Mouse (Mus musculus) Patski (cell line): ENCODE measurements around the gene Pde8a. TPM values are rescaled to one million over a fixed set of nuclear protein-coding genes. Genes with fewer than 3 reads are reported as not detected.

Experiments
- ATAC-seq: fragments of 100-300 bp; one replicate; pipeline ENCODE4 v1.8.0; 2021
- CTCF ChIA-PET: fragments of 350-600 bp; sonication (Branson Sonifier 250); formaldehyde crosslinking; loops from one replicate; lab custom pipeline; 2022; ENCODE audit warnings: inconsistent platforms; lab: Charles Lee
- POLR2A ChIA-PET: fragments of 350-600 bp; sonication (Branson Sonifier 250); formaldehyde crosslinking; loops from one replicate; lab custom pipeline; 2022; ENCODE audit warnings: antibody characterized with exemption, inconsistent platforms; lab: Charles Lee
- DNase-seq: peaks from one replicate; pipeline ENCODE4 v3.0.0-alpha.2; 2011; ENCODE audit warnings: low read depth, low spot score
- H3K27me3 ChIP-seq: fragments of 371-371 bp; one replicate; pipeline ENCODE4 v1.5.1; 2021
- CTCF ChIP-seq: fragments of 100-300 bp; IDR thresholded peaks from one replicate; pipeline ENCODE4 v1.5.1; 2021
- in situ Hi-C: fragments of 300-500 bp; cut with MboI; formaldehyde crosslinking; loops from 3 replicates; pipeline ENCODE4 v1.11.1; 2018; ENCODE audit warnings: low pct_unique_long_range_greater_than_20kb, mixed read lengths
- polyA plus RNA-seq: library from polyadenylated mRNA; unstranded; gene quantifications from one replicate; pipeline ENCODE4 v1.2.3, GENCODE M21; 2021

Gene Pde8a
- polyA plus RNA-seq, 1 experiment from 2014 or later: 6.8 TPM

GRCm38 (mm10) chr7:81255456-81255855 lies 42.1 kb downstream of the Pde8a start:
- ChIA-PET CTCF (interaction anchor here (1.0 kb wide), 1 partner anchor 14 kb away, joined by 3 read pairs; no protein-coding TSS in a partner anchor), POLR2A (no interaction called here)
- no peaks in the 10 kb centered on the region for H3K27me3 ChIP-seq
- no peak for TF ChIP-seq CTCF
- in situ Hi-C loops: no loop called here
- no peak for ATAC-seq
- DNase-seq: no peak

GRCm38 (mm10) chr7:81256773-81257172 lies 43.4 kb downstream of the Pde8a start:
- TF ChIP-seq CTCF: no peak
- no peak for DNase-seq
- POLR2A ChIA-PET: no interaction called here
- in situ Hi-C loops: no loop called here
- CTCF ChIA-PET: no interaction called here
- H3K27me3 ChIP-seq: no peaks in the 10 kb centered on the region
- ATAC-seq: no peak

- no peak for TF ChIP-seq CTCF
- H3K27me3 ChIP-seq: no peaks in the 10 kb centered on the region
- DNase-seq: no peak
- ChIA-PET POLR2A (no interaction called here), CTCF (no interaction called here)
- in situ Hi-C loops: no loop called here
- no peak for ATAC-seq
Observed at GRCm38 (mm10) chr7:81261548-81261947, 48.2 kb downstream of the Pde8a start.

- no peak for DNase-seq
- no peak for ATAC-seq
- H3K27me3 ChIP-seq: no peaks in the 10 kb centered on the region
- TF ChIP-seq CTCF: no peak
- in situ Hi-C loops: no loop called here
- POLR2A ChIA-PET: no interaction called here
- CTCF ChIA-PET: interaction anchor here (1.2 kb wide), 1 partner anchor 12 kb away, joined by 3 read pairs; no protein-coding TSS in a partner anchor
Observed at GRCm38 (mm10) chr7:81272908-81273307, 59.5 kb downstream of the Pde8a start.

GRCm38 (mm10) chr7:81278966-81279365 lies 65.6 kb downstream of the Pde8a start:
- ChIA-PET CTCF (no interaction called here), POLR2A (no interaction called here)
- no peak for TF ChIP-seq CTCF
- no peaks in the 10 kb centered on the region for H3K27me3 ChIP-seq
- in situ Hi-C loops: no loop called here
- DNase-seq (no peak), ATAC-seq (no peak)

- in situ Hi-C loops: no loop called here
- ChIA-PET CTCF (no interaction called here), POLR2A (no interaction called here)
- ATAC-seq: no peak
- no peak for TF ChIP-seq CTCF
- no peaks in the 10 kb centered on the region for H3K27me3 ChIP-seq
- DNase-seq: no peak
Observed at GRCm38 (mm10) chr7:81281240-81281639, 67.8 kb downstream of the Pde8a start.

GRCm38 (mm10) chr7:81286456-81286855 lies 73.1 kb downstream of the Pde8a start:
- ATAC-seq (no peak), DNase-seq (no peak)
- H3K27me3 ChIP-seq: no peaks in the 10 kb centered on the region
- CTCF ChIA-PET: interaction anchor here (1.2 kb wide), 1 partner anchor 17 kb away, joined by 4 read pairs; no protein-coding TSS in a partner anchor
- no peak for TF ChIP-seq CTCF
- POLR2A ChIA-PET: no interaction called here
- in situ Hi-C loops: no loop called here

- ChIA-PET POLR2A (no interaction called here), CTCF (interaction anchor here (1.2 to 1.4 kb wide), 2 partner anchors 17 to 120 kb away, joined by 4 read pairs; no protein-coding TSS in a partner anchor)
- in situ Hi-C loops: no loop called here
- ATAC-seq: no peak
- no peaks in the 10 kb centered on the region for H3K27me3 ChIP-seq
- no peak for DNase-seq
- TF ChIP-seq CTCF: no peak
Observed at GRCm38 (mm10) chr7:81286946-81287345, 73.5 kb downstream of the Pde8a start.

GRCm38 (mm10) chr7:81295169-81295568 lies 81.8 kb downstream of the Pde8a start:
- ATAC-seq: no peak
- CTCF ChIA-PET: interaction anchor here (2.2 kb wide), 1 partner anchor 9 kb away, joined by 7 read pairs; no protein-coding TSS in a partner anchor

GRCm38 (mm10) chr7:81298206-81298605 lies 84.8 kb downstream of the Pde8a start:
- in situ Hi-C loops: no loop called here
- ChIA-PET CTCF (interaction anchor here (1.3 kb wide), 1 partner anchor 11 kb away, joined by 3 read pairs; no protein-coding TSS in a partner anchor), POLR2A (no interaction called here)
- no peaks in the 10 kb centered on the region for H3K27me3 ChIP-seq
- DNase-seq: no peak
- ATAC-seq: no peak
- TF ChIP-seq CTCF: no peak

More at GRCm38 (mm10) chr7:81295169-81295568, 81.8 kb downstream of the Pde8a start:
- in situ Hi-C loops: no loop called here
- no peaks in the 10 kb centered on the region for H3K27me3 ChIP-seq
- POLR2A ChIA-PET: no interaction called here
- no peak for DNase-seq
- no peak for TF ChIP-seq CTCF

GRCm38 (mm10) chr7:81301323-81301722 lies 87.9 kb downstream of the Pde8a start:
- in situ Hi-C loops: no loop called here
- CTCF ChIA-PET: interaction anchor here (1.7 kb wide), 1 partner anchor 10 kb away, joined by 5 read pairs; no protein-coding TSS in a partner anchor
- no peak for TF ChIP-seq CTCF
- POLR2A ChIA-PET: no interaction called here
- ATAC-seq (no peak), DNase-seq (no peak)
- H3K27me3 ChIP-seq: no peaks in the 10 kb centered on the region

GRCm38 (mm10) chr7:81303682-81304081 lies 90.3 kb downstream of the Pde8a start:
- ChIA-PET CTCF (interaction anchor here (0.7 to 2.8 kb wide), 8 partner anchors 10 to 141 kb away, joined by 3 to 13 read pairs (median 4); no protein-coding TSS in a partner anchor), POLR2A (no interaction called here)
- in situ Hi-C loops: no loop called here
- H3K27me3 ChIP-seq: no peaks in the 10 kb centered on the region
- DNase-seq (no peak), ATAC-seq (no peak)
- TF ChIP-seq CTCF: peak; percentile 73
